Mouse (Mus musculus) ES-CJ7 (cell line): Measurements from ENCODE around the gene Muc5b.

Experiments used
- DNase-seq: peaks from one replicate; pipeline ENCODE4 v3.0.0; 2011; ENCODE audit warnings: low read depth, low spot score

Gene Muc5b

GRCm38 (mm10) chr7:141902269-141902729 lies 63.4 kb downstream of the Muc5b start:
- DNase-seq, result peak; percentile 99

- DNase-seq, result peak; percentile 4
Observed at GRCm38 (mm10) chr7:141902791-141903190, 63.9 kb downstream of the Muc5b start.

- DNase-seq, result no peak
Observed at GRCm38 (mm10) chr7:141908591-141908990, 69.7 kb downstream of the Muc5b start.

- DNase-seq, result no peak
Observed at GRCm38 (mm10) chr7:141911305-141911704, 72.4 kb downstream of the Muc5b start.

- no peak for DNase-seq
Observed at GRCm38 (mm10) chr7:141918407-141918806, 79.5 kb downstream of the Muc5b start, which contains the start of gene Tollip. Gene Tollip, minus strand, starts transcription at chr7:141918507.
